Mouse (Mus musculus) c-Kit-positive CD71-negative TER-119-negative erythroid progenitor cells, embryonic 14.5 days (primary cell): ENCODE measurements around the gene 2200002D01Rik.
"Not testable (repeated sequence)": the region's sequence is repeated elsewhere in the genome, so short reads cannot be mapped to it uniquely, and the experiment has no call there.

ENCODE experiments used
- DNase-seq: peaks from one replicate; pipeline ENCODE4 v3.0.0-alpha.2; 2013; ENCODE audit warnings: low read depth

Gene 2200002D01Rik

DNA sequence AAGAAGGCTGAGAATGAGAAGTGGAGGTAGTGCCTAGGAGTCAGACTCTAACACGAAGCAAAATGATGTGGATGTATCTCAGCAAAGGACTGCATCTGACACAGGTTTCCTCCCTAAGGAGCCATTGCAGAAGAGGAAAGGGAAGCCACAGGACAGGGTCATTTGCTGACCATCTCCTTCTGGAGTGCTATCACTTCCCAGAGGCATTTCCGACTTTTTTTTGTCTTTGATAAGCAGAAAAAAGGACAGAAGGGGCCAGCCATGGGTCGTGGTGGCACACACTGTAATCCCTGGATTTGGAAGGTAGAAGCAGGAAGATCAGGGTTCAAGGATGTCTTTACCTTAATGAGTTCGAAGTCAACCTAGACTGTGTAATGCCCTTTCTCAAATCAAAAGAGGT, 11.7 kb downstream of the 2200002D01Rik start:
- DNase-seq, result no peak

DNA sequence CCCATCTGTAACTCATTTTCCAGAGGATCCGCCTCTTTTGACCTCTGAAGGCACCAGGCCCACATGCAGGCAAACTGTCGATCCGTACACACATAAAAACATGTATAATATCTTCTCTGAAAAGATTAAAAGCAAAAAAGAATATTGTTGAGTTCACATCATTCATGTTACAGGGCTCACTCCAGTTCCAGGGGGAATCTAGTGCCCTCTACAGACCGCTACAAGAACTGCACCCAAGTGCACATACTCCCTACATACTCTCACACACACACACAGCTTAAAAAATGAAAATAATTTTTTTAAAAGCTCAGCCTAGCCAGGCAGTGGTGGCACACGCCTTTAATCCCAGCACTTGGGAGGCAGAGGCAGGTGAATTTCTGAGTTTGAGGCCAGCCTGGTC, 13.6 kb downstream of the 2200002D01Rik start:
- no peak for DNase-seq

DNA sequence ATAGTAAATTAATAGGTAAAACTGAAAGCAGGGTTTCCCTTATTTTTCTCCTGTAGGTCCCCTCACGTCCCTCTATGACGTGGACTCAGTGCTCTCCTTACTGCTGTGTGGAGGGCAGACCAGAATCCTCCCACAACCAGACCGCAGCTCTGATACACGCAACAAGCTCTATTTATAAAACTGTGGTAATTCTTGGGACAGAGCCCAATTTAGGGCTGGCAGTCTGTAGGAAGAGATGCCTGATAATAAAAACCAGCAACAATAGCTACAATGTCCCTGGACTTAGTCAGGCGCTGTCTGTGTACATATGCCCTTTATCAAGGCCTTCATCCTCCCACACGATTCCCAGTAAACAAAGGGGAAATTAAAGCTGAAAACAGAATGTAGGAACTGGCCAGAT, 14.5 kb downstream of the 2200002D01Rik start:
- DNase-seq, result no peak

DNA sequence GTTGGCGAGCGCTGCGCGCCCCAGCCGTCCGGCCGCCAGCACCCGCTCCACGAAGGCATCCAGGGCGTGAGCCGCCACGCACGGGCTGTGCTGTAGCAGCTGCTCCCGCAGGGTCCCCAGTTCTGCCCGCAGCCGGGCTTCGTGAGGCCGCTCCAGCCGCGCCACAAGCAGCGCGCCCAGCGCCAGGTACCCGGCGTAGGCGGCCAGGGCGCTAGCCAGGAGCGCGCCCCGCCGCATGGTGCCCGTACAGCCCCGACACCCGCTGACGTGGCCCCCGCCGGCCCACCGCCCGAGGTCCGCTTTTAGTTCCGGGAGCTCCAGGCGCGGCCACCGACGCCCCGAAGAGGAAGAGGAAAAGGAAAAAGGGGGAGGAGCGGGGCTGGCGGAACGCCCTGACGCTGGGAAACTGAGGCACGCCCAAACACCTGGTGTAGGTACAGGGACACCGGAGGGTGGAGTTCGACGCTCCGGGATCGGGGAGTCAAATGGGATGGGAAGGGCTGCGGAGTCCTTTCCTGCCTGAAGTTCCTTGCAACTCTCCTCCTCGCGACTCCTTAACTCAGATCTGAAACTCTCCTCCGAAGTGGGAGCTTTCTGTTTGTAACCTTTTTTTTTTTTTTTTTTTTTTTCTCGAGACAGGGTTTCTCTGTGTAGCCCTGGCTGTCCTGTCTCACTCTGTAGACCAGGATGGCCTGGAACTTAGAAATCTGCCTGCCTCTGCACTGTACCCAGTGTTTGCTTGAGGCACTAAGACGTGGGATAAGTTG, 15.8 kb downstream of the 2200002D01Rik start, which contains the start of gene Kcnk6:
Gene Kcnk6 (minus strand): TSS at position 269 of the 767 bp plus-strand sequence.
- DNase-seq, result no peak

DNA sequence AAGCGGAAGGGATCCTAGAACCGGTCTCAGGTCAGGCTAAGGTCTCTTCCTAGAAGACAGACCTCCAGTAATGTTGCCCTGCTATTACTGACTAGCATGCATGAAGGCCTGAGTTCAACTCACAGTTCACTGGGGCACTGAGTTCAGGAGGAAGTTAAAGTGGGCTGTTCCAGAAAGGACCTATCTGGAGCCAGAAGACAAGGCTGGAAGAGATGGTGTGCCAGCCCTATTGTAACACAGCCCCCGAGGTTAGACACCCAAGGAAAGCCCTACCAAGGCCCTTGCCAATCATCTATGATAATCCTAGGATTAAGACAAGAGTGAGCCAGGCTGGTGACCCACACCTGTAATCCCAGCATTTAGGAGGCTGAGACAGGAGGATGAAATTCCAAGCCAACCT, 16.7 kb downstream of the 2200002D01Rik start:
- no peak for DNase-seq

DNA sequence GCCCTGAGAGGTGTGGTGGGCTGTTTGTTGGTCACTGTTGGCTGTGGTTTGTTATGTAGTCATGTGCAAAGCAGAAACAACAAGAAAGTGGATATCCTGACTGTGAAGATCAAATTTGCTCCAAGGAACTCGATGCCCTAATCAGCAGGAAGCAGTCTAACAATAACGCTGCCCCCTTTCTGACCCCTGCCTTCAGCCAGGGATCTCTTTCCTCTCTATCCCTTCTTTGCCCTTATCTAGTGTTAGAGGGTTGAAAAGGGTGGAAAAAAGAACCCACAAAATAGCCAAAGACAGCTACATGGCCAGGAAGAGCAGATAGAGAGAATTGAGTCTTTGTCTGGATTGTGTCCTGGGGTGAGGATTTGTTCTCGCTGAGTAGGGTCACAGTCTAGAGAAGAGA, 17.7 kb downstream of the 2200002D01Rik start:
- DNase-seq, result no peak

DNA sequence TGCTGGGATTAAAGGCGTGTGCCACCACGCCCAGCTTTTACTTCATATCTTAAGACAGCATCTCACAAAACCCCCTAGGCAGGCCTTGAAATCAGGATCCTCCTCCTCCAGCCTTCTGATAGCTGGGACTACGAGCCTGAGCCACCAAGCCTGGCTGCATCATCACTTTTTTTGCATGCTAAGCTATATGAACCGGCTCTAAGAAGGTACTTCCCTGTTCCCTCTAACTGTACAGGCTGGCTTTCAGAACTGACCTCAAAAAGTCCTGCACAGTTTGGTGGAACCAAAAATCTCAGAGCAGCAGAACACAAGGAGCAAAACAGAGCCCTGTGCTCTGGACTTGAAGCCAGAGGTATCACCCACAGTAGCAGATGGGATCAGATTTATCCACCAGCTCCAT, 20.1 kb downstream of the 2200002D01Rik start:
- DNase-seq, result no peak

DNA sequence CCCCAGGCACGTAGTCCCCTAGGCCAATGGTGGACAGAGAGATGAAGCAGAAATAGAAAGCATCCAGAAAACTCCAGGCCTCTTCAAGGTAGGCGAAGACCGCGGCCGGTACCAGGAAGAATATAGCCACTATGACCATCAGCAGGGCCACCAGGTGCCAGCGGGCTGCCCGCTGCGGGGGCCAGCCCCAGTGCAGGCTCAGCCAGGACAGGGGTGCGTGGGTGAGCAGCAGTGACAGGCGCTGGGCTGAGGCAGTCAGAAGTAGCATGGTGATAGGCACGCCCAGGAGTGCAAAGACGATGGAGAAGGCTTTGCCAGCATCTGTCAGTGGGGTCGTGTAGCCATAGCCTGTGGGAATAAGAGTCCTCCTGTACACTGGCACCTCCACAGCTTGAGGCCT, 22.7 kb downstream of the 2200002D01Rik start:
- DNase-seq, result no peak

DNA sequence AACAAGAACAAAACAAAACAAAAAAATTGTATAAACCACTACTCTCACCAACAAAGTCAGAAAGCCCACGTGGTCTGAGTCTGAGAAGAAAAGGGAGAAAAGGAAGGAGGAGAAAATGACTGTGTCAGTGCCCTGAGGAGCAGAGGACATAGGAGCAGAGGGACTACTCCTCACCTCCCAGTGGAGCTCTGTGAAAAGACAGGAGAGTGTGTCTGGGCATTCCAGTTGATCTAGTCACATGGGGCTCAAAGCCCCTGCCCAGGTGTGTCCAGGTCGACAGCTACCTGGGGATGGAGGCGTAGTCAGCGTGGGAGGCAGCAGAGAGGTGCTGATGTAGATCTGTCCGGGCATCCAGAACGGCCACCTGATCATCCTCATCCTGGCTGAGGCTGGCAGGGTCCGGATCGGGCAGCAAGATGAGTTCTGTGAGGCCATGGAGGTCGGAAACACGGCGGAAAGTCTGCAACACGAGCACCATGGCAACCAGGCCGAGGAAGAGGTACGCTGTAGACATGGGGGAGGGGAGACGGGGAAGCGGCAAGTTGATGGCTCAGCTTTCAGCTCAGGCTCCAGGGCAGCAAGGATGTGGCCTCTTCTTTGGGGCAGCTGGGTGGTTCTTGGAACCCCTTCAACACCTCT, 23.4 kb downstream of the 2200002D01Rik start:
- no peak for DNase-seq

DNA sequence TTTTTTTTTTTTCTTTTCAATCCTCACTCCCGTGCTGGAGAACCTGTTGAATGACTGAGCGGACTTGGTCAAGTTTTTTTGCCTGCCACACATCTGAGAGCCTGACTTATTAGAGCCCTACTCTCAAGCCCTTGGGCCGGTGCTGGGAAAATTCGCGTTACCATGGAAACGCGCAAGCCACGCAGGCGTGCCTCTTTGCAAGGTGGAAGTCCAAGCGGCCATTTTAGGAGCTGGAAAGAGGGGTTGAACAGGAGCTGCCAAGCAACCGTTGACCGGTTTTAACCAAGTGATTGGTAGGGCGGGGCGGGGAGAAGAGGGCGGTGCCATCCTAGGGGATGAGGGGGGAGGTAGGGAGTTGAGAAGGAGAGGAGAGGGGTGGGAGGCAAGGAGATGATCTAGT, 33.4 kb downstream of the 2200002D01Rik start:
- DNase-seq, result no peak

DNA sequence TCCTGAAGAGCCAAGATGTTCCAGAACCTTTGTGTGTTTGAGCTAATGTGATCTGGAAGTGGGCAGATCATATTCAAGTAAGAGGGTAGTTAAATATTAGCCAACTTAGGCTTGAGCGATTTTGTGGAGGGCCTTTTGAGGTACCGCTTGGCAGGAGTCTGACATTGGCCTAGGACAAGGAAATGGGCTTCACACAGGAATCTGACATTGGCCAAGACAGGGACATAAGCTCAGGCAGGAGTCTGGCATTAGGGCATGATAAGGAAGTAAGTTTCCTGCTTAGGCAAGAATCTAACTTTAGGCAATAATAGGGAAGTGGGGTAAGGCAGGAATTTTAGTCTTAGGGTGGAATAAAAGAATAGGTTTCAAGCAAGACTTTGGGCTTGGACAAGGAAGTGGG, 34.0 kb downstream of the 2200002D01Rik start:
- no peak for DNase-seq

DNA sequence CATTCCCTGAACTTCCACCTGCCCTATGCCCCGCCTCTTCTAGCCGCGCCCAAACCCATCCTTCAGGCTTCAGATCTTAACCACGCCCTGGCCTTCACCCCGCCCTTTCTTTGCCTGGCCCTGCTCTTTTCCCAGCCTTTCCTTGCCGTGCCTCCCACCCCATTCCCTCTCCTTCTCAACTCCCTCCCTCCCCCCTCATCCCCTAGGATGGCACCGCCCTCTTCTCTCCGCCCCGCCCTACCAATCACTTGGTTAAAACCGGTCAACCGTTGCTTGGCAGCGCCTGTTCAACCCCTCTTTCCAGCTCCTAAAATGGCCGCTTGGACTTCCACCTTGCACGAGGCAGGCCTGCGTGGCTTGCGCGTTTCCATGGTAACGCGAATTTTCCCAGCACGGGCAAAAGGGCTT, 34.6 kb downstream of the 2200002D01Rik start, which contains the start of gene Catsperg1:
Gene Catsperg1 (minus strand): TSS at position 361 of the 408 bp plus-strand sequence.
- no peak for DNase-seq

DNA sequence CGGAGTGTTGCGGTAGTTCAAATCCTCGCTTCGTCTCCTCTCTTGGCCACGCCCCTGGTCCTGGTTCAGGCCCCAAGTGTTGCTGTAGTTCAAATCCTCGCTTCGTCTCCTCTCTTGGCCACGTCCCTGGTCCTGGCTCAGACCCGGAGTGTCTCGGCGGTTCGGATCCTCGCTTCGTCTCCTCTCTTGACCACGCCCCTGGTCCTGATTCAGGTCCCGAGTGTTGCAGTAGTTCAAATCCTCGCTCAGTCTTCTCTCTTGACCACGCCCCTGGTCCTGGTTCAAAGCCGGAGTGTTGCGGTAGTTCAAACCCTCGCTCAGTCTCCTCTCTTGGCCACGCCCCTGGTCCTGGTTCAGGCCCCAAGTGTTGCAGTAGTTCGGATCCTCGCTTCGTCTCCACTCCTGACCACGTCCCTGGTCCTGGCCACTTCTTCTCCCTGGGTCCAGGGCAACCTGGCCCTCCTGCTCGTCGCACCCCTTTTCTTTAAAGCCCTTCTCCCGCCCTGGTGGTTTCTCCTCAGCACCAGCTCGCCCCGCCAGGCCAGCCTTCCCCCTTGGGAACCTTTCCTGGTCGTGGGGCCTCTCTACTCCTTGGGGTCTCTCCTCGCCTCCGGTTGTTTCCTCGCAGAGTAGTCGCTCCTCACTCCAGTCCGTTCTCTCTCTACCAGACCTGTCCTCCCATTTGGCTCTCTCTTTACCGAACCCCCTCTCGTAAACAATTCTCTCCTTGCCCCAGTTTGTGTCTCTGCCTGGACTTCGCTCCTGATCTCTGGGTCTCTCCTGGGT, 35.3 kb downstream of the 2200002D01Rik start:
- DNase-seq, result not testable (repeated sequence)

DNA sequence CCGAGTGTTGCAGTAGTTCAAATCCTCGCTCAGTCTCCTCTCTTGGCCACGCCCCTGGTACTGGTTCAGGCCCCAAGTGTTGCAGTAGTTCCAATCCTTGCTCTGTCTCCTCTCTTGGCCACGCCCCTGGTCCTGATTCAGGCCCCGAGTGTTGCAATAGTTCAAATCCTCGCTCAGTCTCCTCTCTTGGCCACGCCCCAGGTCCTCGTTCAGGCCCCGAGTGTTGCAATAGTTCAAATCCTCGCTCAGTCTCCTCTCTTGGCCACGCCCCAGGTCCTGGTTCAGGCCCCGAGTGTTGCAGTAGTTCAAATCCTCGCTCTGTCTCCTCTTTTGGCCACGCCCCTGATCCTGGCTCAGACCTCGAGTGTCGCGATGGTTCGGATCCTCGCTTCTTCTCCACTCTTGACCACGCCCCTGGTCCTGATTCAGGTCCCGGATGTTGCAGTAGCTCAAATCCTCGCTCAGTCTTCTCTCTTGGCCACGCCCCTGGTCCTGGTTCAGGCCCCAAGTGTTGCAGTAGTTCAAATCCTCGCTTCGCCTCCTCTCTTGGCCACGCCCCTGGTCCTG, 36.0 kb downstream of the 2200002D01Rik start:
- DNase-seq, result peak; percentile 36

DNA sequence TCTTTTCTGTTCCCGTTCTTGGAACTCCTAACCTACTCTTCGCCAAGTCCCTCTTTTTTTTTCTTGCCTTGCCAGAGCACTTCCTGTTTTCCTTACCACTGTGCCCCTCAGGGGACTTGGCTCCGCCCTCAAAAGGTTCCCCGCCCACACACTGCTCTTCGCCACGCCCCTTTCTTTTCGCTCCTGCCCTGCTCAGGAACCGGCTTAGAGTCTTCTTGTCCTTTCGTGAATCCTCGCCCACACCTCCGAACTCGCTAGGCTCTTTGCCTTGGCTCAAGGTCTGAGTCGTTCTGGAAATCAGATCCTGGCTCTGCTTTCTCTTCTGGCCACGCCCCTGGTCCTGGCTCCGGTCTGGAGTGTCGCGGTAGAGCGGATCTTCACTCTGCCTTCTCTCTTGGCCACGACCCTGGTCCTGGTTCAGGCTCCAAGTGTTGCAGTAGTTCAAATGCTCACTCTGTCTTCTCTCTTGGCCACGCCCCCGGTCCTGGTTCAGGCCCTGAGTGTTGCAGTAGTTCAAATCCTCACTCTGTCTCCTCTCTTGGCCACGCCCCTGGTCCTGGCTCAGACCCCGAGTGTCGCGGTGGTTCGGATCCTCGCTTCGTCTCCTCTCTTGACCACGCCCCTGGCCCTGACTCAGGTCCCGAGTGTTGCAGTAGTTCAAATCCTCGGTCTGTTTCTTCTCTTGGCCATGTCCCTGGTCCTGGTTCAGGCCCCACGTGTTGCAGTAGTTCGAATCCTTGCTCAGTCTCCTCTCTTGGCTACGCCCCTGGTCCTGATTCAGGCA, 36.7 kb downstream of the 2200002D01Rik start:
- peak; percentile 93 for DNase-seq

DNA sequence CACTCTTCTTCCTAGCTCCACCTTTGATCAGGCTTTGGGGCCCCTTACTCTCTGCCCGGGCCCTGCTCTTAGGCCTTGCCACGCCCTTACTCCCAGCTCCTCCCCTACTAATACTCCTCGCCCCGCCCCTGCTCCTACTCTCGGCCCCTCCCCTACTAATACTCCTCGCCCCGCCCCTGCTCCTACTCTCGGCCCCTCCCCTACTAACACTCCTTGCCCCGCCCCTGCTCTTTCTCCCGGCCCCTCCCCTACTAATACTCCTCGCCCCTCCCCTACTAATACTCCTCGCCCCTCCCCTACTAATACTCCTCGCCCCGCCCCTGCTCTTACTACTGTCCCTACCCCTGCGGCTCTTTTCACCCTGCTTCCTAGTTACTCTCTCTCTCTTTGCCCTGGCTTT, 37.3 kb downstream of the 2200002D01Rik start:
- DNase-seq, result not testable (repeated sequence)

DNA sequence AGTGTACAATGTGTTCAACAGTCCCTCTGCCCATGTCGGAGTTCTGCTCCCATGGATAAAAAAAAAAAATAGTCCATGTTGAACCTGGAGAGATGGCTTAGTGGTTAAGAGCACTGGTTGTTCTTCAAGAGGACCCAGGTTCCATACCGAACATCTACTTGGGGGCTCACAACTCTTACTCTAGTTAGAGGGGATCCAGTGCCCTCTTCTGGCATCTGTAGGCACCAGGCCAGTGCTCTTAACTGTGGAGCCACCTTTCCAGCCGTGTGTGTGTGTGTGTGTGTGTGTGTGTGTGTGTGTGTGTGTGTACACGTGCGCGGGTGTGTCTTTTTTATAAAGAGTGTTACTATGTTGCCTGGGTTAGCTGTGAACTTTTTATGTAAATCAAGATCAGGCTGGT, 45.7 kb downstream of the 2200002D01Rik start:
- no peak for DNase-seq
